Mouse (Mus musculus): ENCODE measurements at regions not wholly inside any gene's neighbourhood (a gene's known extent, or its start where the extent isn't known, plus 50 kb on each side); places are given as distances from the start of the nearest gene placed in this dataset.

DNA sequence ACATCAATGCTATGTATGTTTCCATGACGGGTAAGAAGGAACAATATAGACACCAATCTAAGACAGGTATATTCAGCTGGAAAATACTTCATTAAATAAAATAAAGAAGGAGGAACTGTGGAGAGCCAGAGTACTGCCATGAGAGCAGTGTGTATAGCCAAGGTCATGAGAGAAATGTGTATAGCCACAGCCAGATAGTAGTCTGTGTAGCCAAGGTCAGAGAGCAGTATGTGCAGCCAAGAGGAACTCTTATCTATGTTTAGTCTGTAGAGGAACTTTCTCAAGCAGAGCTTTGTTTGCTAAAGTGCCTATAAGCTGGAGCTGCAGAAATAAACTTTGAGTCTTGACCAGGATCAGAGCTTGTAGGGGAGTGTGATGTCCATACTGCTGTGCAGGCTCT is 75.4 kb downstream of the Rgs18 start:
- H3K27ac ChIP-seq (ENCODE audit: low read length) = no peak overlapping the region
- H3K4me1 ChIP-seq (ENCODE audit: control insufficient read depth, insufficient read depth, low read length) = peaks cover 4% of the 10 kb centered on the region; the same call in 1 of the 2 replicates
- ATAC-seq (replicated peaks; ENCODE audit: extremely low read depth, insufficient read depth, low FRiP score) = peak; percentile 72
- no peaks in the 10 kb centered on the region for H3K27me3 ChIP-seq (ENCODE audit: control insufficient read depth, insufficient read depth, low read length)
- no peaks in the 10 kb centered on the region for H3K36me3 ChIP-seq (ENCODE audit: control insufficient read depth, insufficient read depth)
- no peak overlapping the region for H3K4me3 ChIP-seq (ENCODE audit: low read length)
- H3K4me2 ChIP-seq (ENCODE audit: low read depth, low read length) = no peak overlapping the region
- 63% methylated on average over 1 of the region's 1 CpGs for WGBS
- H3K9ac ChIP-seq (ENCODE audit: low read length) = no peak overlapping the region
- H3K9me3 ChIP-seq (replicated peaks; ENCODE audit: control insufficient read depth, low read length) = no peaks in the 10 kb centered on the region

DNA sequence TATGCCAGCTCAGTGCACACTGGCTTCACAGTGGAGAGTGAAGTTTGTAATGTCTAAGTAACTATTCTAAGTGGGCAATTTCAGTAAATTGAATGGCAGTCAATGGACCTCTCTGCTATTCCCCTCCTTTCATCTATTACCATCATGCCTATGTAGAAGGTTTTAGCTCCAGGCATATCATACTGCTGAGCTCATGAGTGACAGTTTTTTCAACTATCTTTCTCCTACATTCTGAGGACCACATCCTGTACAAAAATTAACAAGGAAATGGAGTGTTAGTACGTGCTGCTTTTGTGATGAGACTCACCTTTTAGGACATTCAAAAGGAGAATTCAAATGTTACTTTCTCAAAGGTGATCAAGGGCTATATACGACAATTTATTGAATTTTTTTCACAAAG is 80.0 kb downstream of the Rgs18 start:
- Histone ChIP-seq H3K9me3 (replicated peaks; ENCODE audit: control insufficient read depth, low read length) (no peaks in the 10 kb centered on the region), H3K36me3 (ENCODE audit: control insufficient read depth, insufficient read depth) (no peaks in the 10 kb centered on the region), H3K9ac (ENCODE audit: low read length) (no peak overlapping the region), H3K27ac (ENCODE audit: low read length) (no peak overlapping the region), H3K4me1 (ENCODE audit: control insufficient read depth, insufficient read depth, low read length) (peaks cover 4% of the 10 kb centered on the region; the same call in 1 of the 2 replicates), H3K4me3 (ENCODE audit: low read length) (no peak overlapping the region), H3K4me2 (ENCODE audit: low read depth, low read length) (no peak overlapping the region), H3K27me3 (ENCODE audit: control insufficient read depth, insufficient read depth, low read length) (no peaks in the 10 kb centered on the region)
- WGBS = 74% methylated on average over 2 of the region's 2 CpGs
- ATAC-seq (replicated peaks; ENCODE audit: extremely low read depth, insufficient read depth, low FRiP score) = no peak

- ATAC-seq (replicated peaks; ENCODE audit: extremely low read depth, insufficient read depth, low FRiP score) = no peak
- Histone ChIP-seq H3K9me3 (replicated peaks; ENCODE audit: control insufficient read depth, low read length) (no peaks in the 10 kb centered on the region), H3K9ac (ENCODE audit: low read length) (no peak overlapping the region), H3K27ac (ENCODE audit: low read length) (no peak overlapping the region), H3K27me3 (ENCODE audit: control insufficient read depth, insufficient read depth, low read length) (no peaks in the 10 kb centered on the region), H3K4me3 (ENCODE audit: low read length) (no peak overlapping the region), H3K36me3 (ENCODE audit: control insufficient read depth, insufficient read depth) (no peaks in the 10 kb centered on the region), H3K4me2 (ENCODE audit: low read depth, low read length) (no peak overlapping the region), H3K4me1 (ENCODE audit: control insufficient read depth, insufficient read depth, low read length) (no peaks in the 10 kb centered on the region)
- whole genome bisulfite sequencing = 60% methylated on average over 2 of the region's 2 CpGs
Observed at GRCm38 (mm10) chr1:144690340-144690739, 84.9 kb downstream of the Rgs18 start.

DNA sequence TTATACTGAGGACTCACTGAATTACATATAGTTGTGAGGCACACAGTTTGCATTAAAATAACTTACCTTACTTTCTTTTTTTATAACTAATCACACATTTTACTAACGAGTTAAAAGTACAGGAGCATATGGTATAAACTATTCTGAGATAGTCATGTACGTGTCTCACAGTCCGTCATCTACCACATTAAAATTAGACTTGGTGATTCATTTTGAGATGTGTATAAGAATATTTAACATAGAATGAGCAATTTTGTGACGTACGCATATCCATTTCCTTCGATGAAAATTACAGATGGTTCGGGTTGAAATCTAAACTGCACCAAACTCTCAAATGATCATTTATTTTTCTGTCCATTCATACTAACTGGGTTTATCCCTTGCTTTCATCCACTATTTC is 93.1 kb downstream of the Rgs18 start:
- no peak overlapping the region for H3K4me3 ChIP-seq (ENCODE audit: low read length)
- no peaks in the 10 kb centered on the region for H3K4me1 ChIP-seq (ENCODE audit: control insufficient read depth, insufficient read depth, low read length)
- WGBS = 85% methylated on average over 7 of the region's 7 CpGs
- no peaks in the 10 kb centered on the region for H3K9me3 ChIP-seq (replicated peaks; ENCODE audit: control insufficient read depth, low read length)
- ATAC-seq (replicated peaks; ENCODE audit: extremely low read depth, insufficient read depth, low FRiP score) = no peak
- no peaks in the 10 kb centered on the region for H3K27me3 ChIP-seq (ENCODE audit: control insufficient read depth, insufficient read depth, low read length)
- no peak overlapping the region for H3K27ac ChIP-seq (ENCODE audit: low read length)
- H3K4me2 ChIP-seq (ENCODE audit: low read depth, low read length) = no peak overlapping the region
- H3K9ac ChIP-seq (ENCODE audit: low read length) = no peak overlapping the region
- no peaks in the 10 kb centered on the region for H3K36me3 ChIP-seq (ENCODE audit: control insufficient read depth, insufficient read depth)

GRCm38 (mm10) chr1:144667450-144667849 is 100.0 kb upstream of the Rgs21 start:
- Histone ChIP-seq H3K9me3 (replicated peaks; ENCODE audit: control insufficient read depth, low read length) (no peaks in the 10 kb centered on the region), H3K4me3 (ENCODE audit: low read length) (no peak overlapping the region), H3K4me1 (ENCODE audit: control insufficient read depth, insufficient read depth, low read length) (no peaks in the 10 kb centered on the region), H3K27ac (ENCODE audit: low read length) (no peak overlapping the region), H3K4me2 (ENCODE audit: low read depth, low read length) (no peak overlapping the region), H3K27me3 (ENCODE audit: control insufficient read depth, insufficient read depth, low read length) (no peaks in the 10 kb centered on the region), H3K36me3 (ENCODE audit: control insufficient read depth, insufficient read depth) (no peaks in the 10 kb centered on the region), H3K9ac (ENCODE audit: low read length) (no peak overlapping the region)
- no peak for ATAC-seq (replicated peaks; ENCODE audit: extremely low read depth, insufficient read depth, low FRiP score)
- WGBS = 73% methylated on average over 5 of the region's 5 CpGs

- ATAC-seq (replicated peaks; ENCODE audit: extremely low read depth, insufficient read depth, low FRiP score) = no peak
- Histone ChIP-seq H3K9me3 (replicated peaks; ENCODE audit: control insufficient read depth, low read length) (no peaks in the 10 kb centered on the region), H3K4me2 (ENCODE audit: low read depth, low read length) (no peak overlapping the region), H3K4me3 (ENCODE audit: low read length) (no peak overlapping the region), H3K36me3 (ENCODE audit: control insufficient read depth, insufficient read depth) (no peaks in the 10 kb centered on the region), H3K9ac (ENCODE audit: low read length) (no peak overlapping the region), H3K4me1 (ENCODE audit: control insufficient read depth, insufficient read depth, low read length) (no peaks in the 10 kb centered on the region), H3K27me3 (ENCODE audit: control insufficient read depth, insufficient read depth, low read length) (no peaks in the 10 kb centered on the region), H3K27ac (ENCODE audit: low read length) (no peak overlapping the region)
- 72% methylated on average over 2 of the region's 2 CpGs for WGBS
Observed at GRCm38 (mm10) chr1:144656237-144656636, 88.8 kb upstream of the Rgs21 start.

DNA sequence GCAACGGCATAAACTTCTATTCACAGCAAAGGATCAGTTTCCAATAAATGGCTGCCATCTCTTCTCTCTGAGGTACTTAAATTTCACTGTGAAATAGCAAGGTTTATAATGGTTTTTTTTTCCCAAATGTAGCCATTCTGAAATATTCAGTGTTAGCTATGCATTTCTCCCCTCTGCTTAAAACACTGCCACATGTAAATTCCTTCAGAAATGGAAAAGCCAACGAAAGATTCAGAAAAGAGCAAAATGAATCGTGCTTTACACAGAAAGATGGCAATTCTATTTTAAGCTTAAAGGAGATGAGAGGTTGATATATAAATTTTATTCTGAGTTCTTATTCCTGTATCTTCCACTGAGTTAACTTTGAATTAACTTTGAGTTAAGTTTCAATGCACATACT is 59.0 kb upstream of the Rgs21 start:
- no peak overlapping the region for H3K9ac ChIP-seq (ENCODE audit: low read length)
- ATAC-seq (replicated peaks; ENCODE audit: extremely low read depth, insufficient read depth, low FRiP score) = no peak
- H3K4me3 ChIP-seq (ENCODE audit: low read length) = no peak overlapping the region
- H3K36me3 ChIP-seq (ENCODE audit: control insufficient read depth, insufficient read depth) = no peaks in the 10 kb centered on the region
- 79% methylated on average over 3 of the region's 3 CpGs for WGBS
- no peaks in the 10 kb centered on the region for H3K4me1 ChIP-seq (ENCODE audit: control insufficient read depth, insufficient read depth, low read length)
- H3K27me3 ChIP-seq (ENCODE audit: control insufficient read depth, insufficient read depth, low read length) = no peaks in the 10 kb centered on the region
- no peak overlapping the region for H3K4me2 ChIP-seq (ENCODE audit: low read depth, low read length)
- H3K27ac ChIP-seq (ENCODE audit: low read length) = no peak overlapping the region
- no peaks in the 10 kb centered on the region for H3K9me3 ChIP-seq (replicated peaks; ENCODE audit: control insufficient read depth, low read length)
